Mouse (Mus musculus) midbrain, postnatal 0 days (tissue): ENCODE results near the gene Tmprss2. TPM values are rescaled to one million over a fixed set of nuclear protein-coding genes. Genes with fewer than 3 reads are reported as not detected.

Experiments
- ATAC-seq: fragments of 200-750 bp; cut with Nextera tagmentation; 2 replicates; pipeline ENCODE4 v1.8.0; 2017; ENCODE audit warnings: moderate number of reproducible peaks, mild to moderate bottlenecking, moderate TSS enrichment, moderate library complexity; ENCODE audit not compliant: low FRiP score
- DNase-seq: peaks from one replicate; pipeline ENCODE4 v3.0.0-alpha.2; 2015; ENCODE audit warnings: low spot score
- H3K27ac ChIP-seq: fragments of 300-500 bp; sonication (generic); 2 replicates; pipeline ENCODE4 v1.5.1; 2014; ENCODE audit warnings: low read depth, mild to moderate bottlenecking, low read length, mixed read lengths
- H3K27me3 ChIP-seq: fragments of 300-500 bp; sonication (generic); 2 replicates; pipeline ENCODE4 v1.6.1; 2014; ENCODE audit warnings: low read length, control low read depth, mixed read lengths; ENCODE audit not compliant: insufficient read depth
- H3K36me3 ChIP-seq: fragments of 300-500 bp; sonication (generic); 2 replicates; pipeline ENCODE4 v1.6.1; 2014; ENCODE audit warnings: low read length, control low read depth, mixed read lengths; ENCODE audit not compliant: insufficient read depth
- H3K4me1 ChIP-seq: fragments of 300-500 bp; sonication (generic); 2 replicates; pipeline ENCODE4 v1.6.1; 2014; ENCODE audit warnings: mild to moderate bottlenecking, control low read depth, antibody characterized with exemption, low read length, mixed read lengths; ENCODE audit not compliant: insufficient read depth
- H3K4me2 ChIP-seq: fragments of 300-500 bp; sonication (generic); 2 replicates; pipeline ENCODE4 v1.6.1; 2014; ENCODE audit warnings: low read depth, mild to moderate bottlenecking, low read length, mixed read lengths; ENCODE audit not compliant: poor library complexity, severe bottlenecking
- H3K4me3 ChIP-seq: fragments of 300-500 bp; sonication (generic); 2 replicates; pipeline ENCODE4 v1.5.1; 2014; ENCODE audit warnings: low read depth, mild to moderate bottlenecking, low read length, moderate library complexity
- H3K9ac ChIP-seq: fragments of 300-500 bp; sonication (generic); replicated peaks from 2 replicates; pipeline ENCODE4 v1.6.1; 2014; ENCODE audit warnings: mild to moderate bottlenecking, low read length, moderate library complexity, mixed read lengths; ENCODE audit not compliant: poor library complexity, severe bottlenecking
- H3K9me3 ChIP-seq: fragments of 300-500 bp; sonication (generic); 2 replicates; pipeline ENCODE4 v1.6.1; 2016; ENCODE audit warnings: low read length, control low read depth
- CTCF ChIP-seq: IDR thresholded peaks from 2 replicates; pipeline ENCODE4 v1.5.1; 2016; ENCODE audit warnings: antibody characterized with exemption, mild to moderate bottlenecking
- WGBS: fragments of 180-500 bp; shearing (Covaris S2); extraction: QIAGEN DNeasy Blood & Tissue Kit; methylation state at CpG from one replicate; pipeline ENCODE4 v1.1.7; 2014; 5-methylcytosine and 5-hydroxymethylcytosine counted together
- polyA plus RNA-seq: library from polyadenylated mRNA; unstranded; fragments of >200 nt; fragmentation: Nextera tagmentation; extraction: Ambion mirVana; gene quantifications from 2 replicates; pipeline ENCODE4 v1.2.1, GENCODE M21; 2015
- total RNA-seq: library from RNA; depleted of rRNA; stranded (reverse); fragments of >200 nt; gene quantifications from 2 replicates; pipeline ENCODE4 v1.2.3, GENCODE M21; 2014; rRNA removed

Gene Tmprss2
- total and polyA plus RNA-seq, 2 experiments from 2014 or later, result 0.22 TPM; not detected in 1

GRCm38 (mm10) chr16:97516341-97516740 lies 94.7 kb downstream of the Tmprss2 start:
- no peak for ATAC-seq
- H3K36me3 ChIP-seq, result no peaks in the 10 kb centered on the region
- H3K4me1 ChIP-seq, result no peaks in the 10 kb centered on the region
- H3K9me3 ChIP-seq, result no peaks in the 10 kb centered on the region
- DNase-seq, result no peak
- no peak overlapping the region for H3K27ac ChIP-seq
- WGBS, result 77% methylated on average over 3 of the region's 3 CpGs
- no peak overlapping the region for H3K9ac ChIP-seq
- no peak for TF ChIP-seq CTCF
- no peaks in the 10 kb centered on the region for H3K27me3 ChIP-seq
- no peak overlapping the region for H3K4me3 ChIP-seq
- no peak overlapping the region for H3K4me2 ChIP-seq

Other genes with a start within 250 kb of the Tmprss2 start
- gene Mx1, start 148.3 kb downstream of the Tmprss2 start, total RNA-seq, result 0.05 and 0.38 TPM in 2 replicates
- 0.05 and 0.15 TPM in 2 replicates for gene Mx1, start 148.3 kb downstream of the Tmprss2 start, polyA plus RNA-seq
- gene Fam3b, start 96.4 kb downstream of the Tmprss2 start, total RNA-seq, result not detected in 2 replicates
- gene Fam3b, start 96.4 kb downstream of the Tmprss2 start, polyA plus RNA-seq, result not detected in 2 replicates
- gene Ripk4, start 152.6 kb upstream of the Tmprss2 start, total RNA-seq, result 0.38 and 0.61 TPM in 2 replicates
- gene Ripk4, start 152.6 kb upstream of the Tmprss2 start, polyA plus RNA-seq, result 0.32 and 0.40 TPM in 2 replicates
- gene Prdm15, start 240.7 kb upstream of the Tmprss2 start, total RNA-seq, result 6.2 and 12.9 TPM in 2 replicates
- gene Prdm15, start 240.7 kb upstream of the Tmprss2 start, polyA plus RNA-seq, result 4.6 and 5.6 TPM in 2 replicates